Mouse (Mus musculus) hindbrain, embryonic 10.5 days (tissue): ENCODE results near the gene Gnaz. TPM values are rescaled to one million over a fixed set of nuclear protein-coding genes. Genes with fewer than 3 reads are reported as not detected.
A peak's percentile ranks its signal among the peaks of the same experiment; 100 is the strongest.

ENCODE experiments used
- DNase-seq: peaks from one replicate; pipeline ENCODE4 v3.0.0-alpha.2; 2017; ENCODE audit warnings: low spot score
- H3K27ac ChIP-seq: fragments of 300-500 bp; sonication (generic); 2 replicates; pipeline ENCODE4 v1.5.1; 2016; ENCODE audit warnings: mild to moderate bottlenecking, moderate library complexity
- H3K27me3 ChIP-seq: fragments of 300-500 bp; sonication (generic); 2 replicates; pipeline ENCODE4 v1.6.1; 2016; ENCODE audit warnings: mild to moderate bottlenecking; ENCODE audit not compliant: poor library complexity, insufficient read depth, severe bottlenecking
- H3K36me3 ChIP-seq: fragments of 300-500 bp; sonication (generic); 2 replicates; pipeline ENCODE4 v1.6.1; 2016; ENCODE audit warnings: mild to moderate bottlenecking, moderate library complexity
- H3K4me1 ChIP-seq: fragments of 300-500 bp; sonication (generic); replicated peaks from 2 replicates; pipeline ENCODE4 v1.6.1; 2016; ENCODE audit warnings: mild to moderate bottlenecking
- H3K4me3 ChIP-seq: fragments of 300-500 bp; sonication (generic); 2 replicates; pipeline ENCODE4 v1.5.1; 2016; ENCODE audit warnings: mild to moderate bottlenecking, moderate library complexity
- H3K9me3 ChIP-seq: fragments of 300-500 bp; sonication (generic); 2 replicates; pipeline ENCODE4 v1.6.1; 2016; ENCODE audit warnings: mild to moderate bottlenecking, moderate library complexity
- WGBS: fragments of 180-500 bp; shearing (Covaris S2); methylation state at CpG from one replicate; pipeline ENCODE4 v1.1.7; 2016; 5-methylcytosine and 5-hydroxymethylcytosine counted together
- polyA plus RNA-seq: library from polyadenylated mRNA; unstranded; fragments of >200 nt; fragmentation: Nextera tagmentation; extraction: Ambion mirVana; gene quantifications from 2 replicates; pipeline ENCODE4 v1.2.1, GENCODE M21; 2016

The Gnaz gene
- polyA plus RNA-seq, 1 experiment from 2014 or later: 15.0 TPM

DNA sequence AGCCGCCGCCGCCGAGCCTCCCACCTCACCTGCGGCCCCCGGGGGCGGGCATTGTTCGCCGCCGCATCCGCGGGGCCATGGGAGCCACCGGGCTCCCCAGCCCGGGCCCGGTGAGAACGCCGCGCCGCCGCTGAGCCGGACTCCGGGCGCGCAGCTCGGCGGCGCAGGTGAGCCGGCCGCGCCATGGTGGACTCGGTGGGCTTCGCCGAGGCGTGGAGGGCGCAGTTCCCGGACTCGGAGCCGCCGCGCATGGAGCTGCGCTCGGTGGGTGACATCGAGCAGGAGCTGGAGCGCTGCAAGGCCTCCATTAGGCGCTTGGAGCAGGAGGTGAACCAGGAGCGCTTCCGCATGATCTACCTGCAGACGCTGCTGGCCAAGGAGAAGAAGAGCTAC, 93.9 kb downstream of the Gnaz start:
- DNase-seq: peak; percentile 56
- WGBS: under 1% methylated on average over 48 of the region's 48 CpGs
- Histone ChIP-seq H3K4me3 (peak overlapping the region; percentile 89), H3K27me3 (peaks cover 37% of the 10 kb centered on the region), H3K36me3 (peaks cover 21% of the 10 kb centered on the region), H3K27ac (peak overlapping the region; percentile 94), H3K9me3 (no peaks in the 10 kb centered on the region), H3K4me1 (peaks cover 96% of the 10 kb centered on the region)

DNA sequence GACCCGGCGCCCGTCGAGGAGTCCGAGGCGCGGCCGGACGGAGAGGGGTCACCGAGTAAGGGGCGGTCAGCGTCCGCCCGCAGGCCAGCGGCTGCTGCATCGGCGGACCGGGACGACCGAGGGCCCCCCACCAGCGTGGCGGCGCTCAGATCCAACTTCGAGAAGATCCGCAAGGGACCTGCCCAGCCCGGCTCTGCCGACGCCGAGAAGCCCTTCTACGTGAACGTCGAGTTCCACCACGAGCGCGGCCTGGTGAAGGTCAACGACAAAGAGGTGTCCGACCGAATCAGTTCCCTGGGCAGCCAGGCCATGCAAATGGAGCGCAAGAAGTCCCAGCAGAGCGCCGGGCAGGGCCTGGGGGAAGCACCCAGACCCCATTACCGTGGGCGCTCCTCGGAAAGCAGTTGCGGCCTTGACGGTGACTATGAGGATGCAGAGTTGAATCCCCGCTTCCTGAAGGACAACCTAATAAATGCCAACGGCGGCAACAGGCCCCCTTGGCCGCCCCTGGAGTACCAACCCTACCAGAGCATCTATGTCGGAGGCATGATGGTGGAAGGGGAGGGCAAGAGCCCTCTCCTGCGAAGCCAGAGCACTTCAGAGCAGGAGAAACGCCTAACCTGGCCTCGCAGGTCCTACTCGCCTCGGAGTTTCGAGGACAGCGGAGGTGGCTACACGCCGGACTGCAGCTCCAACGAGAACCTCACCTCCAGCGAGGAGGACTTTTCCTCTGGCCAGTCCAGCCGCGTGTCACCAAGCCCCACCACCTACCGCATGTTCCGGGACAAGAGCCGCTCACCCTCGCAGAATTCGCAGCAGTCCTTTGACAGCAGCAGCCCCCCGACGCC, 94.6 kb downstream of the Gnaz start:
- peak overlapping the region; percentile 94 for H3K27ac ChIP-seq
- peaks cover 37% of the 10 kb centered on the region for H3K27me3 ChIP-seq
- H3K36me3 ChIP-seq: peaks cover 26% of the 10 kb centered on the region
- H3K9me3 ChIP-seq: no peaks in the 10 kb centered on the region
- DNase-seq: peak; percentile 53
- peaks cover 91% of the 10 kb centered on the region for H3K4me1 ChIP-seq
- peak overlapping the region; percentile 89 for H3K4me3 ChIP-seq
- WGBS: 1% methylated on average over 71 of the region's 71 CpGs

- H3K27me3 ChIP-seq: peaks cover 32% of the 10 kb centered on the region
- H3K36me3 ChIP-seq: peaks cover 28% of the 10 kb centered on the region
- no peaks in the 10 kb centered on the region for H3K9me3 ChIP-seq
- peak; percentile 35 for DNase-seq
- 16% methylated on average over 6 of the region's 6 CpGs for WGBS
- no peak overlapping the region; the same call in 1 of the 2 replicates for H3K27ac ChIP-seq
- peak overlapping the region; percentile 89 for H3K4me3 ChIP-seq
- peaks cover 85% of the 10 kb centered on the region for H3K4me1 ChIP-seq
These were observed 95.2 kb downstream of the Gnaz start for GRCm38 (mm10) chr10:75062189-75062561.

DNA sequence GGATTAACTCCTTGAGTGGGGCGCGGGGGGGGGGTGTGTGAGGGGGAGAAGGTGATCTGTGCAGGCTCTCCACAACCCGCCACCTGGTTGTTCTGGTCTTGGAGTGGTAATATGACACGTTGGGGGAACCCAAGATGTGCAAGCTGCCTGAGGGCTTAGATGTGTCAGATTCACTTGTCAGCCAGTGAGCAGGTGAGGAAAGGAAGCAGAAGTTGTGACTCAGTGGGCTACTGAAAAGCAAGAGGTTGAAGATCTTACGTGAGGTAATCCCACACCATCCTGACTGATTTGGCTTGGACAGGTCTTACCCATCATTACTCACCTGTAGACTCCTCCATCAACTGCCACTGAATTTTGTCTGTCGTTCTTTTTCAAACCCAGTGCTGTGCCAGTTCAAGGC, 95.6 kb downstream of the Gnaz start:
- DNase-seq: no peak
- Histone ChIP-seq H3K27ac (no peak overlapping the region), H3K9me3 (no peaks in the 10 kb centered on the region), H3K36me3 (peaks cover 28% of the 10 kb centered on the region), H3K27me3 (peaks cover 28% of the 10 kb centered on the region), H3K4me1 (peaks cover 85% of the 10 kb centered on the region), H3K4me3 (peak overlapping the region; percentile 89)
- 48% methylated on average over 6 of the region's 6 CpGs for WGBS

DNA sequence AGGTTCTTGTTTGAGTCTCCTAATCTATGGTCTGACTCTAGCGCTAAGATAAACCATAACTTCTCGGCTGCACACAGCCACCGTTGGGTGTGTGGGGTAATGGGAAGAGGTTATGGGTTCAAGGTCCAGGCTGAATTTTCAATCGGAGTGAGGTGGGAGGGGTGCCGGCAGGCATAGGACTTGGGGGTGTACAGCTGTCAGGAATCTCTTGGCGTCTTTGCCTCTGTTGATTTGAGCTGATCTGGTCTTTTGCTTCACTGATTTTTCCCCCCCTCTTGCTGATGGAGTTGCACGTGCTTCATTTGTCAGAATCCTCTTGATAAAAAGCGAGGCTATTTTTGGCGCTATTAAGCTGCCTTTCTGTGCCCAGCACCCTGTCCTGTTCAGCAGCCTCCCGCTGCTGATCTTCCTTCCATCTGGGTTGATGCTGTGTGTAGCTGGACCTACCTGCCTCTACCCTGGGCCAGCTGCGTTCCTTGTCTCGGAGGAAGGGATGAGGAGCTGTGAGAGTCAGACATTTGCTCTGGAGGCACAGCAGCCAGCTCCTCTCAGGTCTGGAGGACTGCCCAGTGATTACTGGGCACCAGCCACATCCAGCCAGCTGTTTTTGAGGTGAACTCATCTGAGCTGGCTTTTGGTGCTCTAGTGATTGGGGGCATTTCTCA, 96.5 kb downstream of the Gnaz start:
- Histone ChIP-seq H3K27me3 (peaks cover 25% of the 10 kb centered on the region), H3K27ac (no peak overlapping the region), H3K36me3 (peaks cover 28% of the 10 kb centered on the region), H3K4me3 (peak overlapping the region; percentile 89), H3K9me3 (no peaks in the 10 kb centered on the region), H3K4me1 (peaks cover 83% of the 10 kb centered on the region)
- 76% methylated on average over 12 of the region's 12 CpGs for WGBS
- no peak for DNase-seq

DNA sequence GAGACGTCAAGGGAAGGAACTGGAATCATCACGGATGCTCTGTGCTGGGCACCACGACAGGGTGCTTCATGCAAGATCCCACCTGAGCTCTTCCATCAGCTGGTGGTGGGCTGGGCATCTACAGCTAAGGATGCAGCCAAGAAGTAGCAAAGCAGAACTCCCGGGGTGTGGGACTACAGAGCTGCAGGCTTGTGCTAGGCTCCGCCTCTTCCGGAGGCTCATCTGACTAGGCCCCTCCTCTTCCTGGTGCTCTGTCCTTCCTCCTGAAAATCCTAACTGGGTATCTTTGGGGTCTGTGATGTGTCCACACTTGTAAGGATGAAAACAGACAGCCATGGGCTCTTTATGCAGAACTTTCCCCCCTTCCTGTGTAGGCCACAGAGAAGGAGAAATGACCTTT, 98.7 kb downstream of the Gnaz start:
- H3K27me3 ChIP-seq: peaks cover 25% of the 10 kb centered on the region
- peaks cover 73% of the 10 kb centered on the region for H3K4me1 ChIP-seq
- no peak overlapping the region for H3K4me3 ChIP-seq
- 78% methylated on average over 6 of the region's 6 CpGs for WGBS
- no peaks in the 10 kb centered on the region for H3K9me3 ChIP-seq
- H3K36me3 ChIP-seq: peaks cover 28% of the 10 kb centered on the region
- DNase-seq: no peak
- no peak overlapping the region for H3K27ac ChIP-seq

Other genes with a start within 250 kb of the Gnaz start
- 0.20 and 1.0 TPM in 2 replicates for gene Rsph14, start 65.4 kb downstream of the Gnaz start, polyA plus RNA-seq
- 9.8 and 10.6 TPM in 2 replicates for gene Rab36, start 69.9 kb downstream of the Gnaz start, polyA plus RNA-seq
- 6.6 and 7.8 TPM in 2 replicates for gene Bcr, start 93.4 kb downstream of the Gnaz start, polyA plus RNA-seq
- 38.5 and 38.8 TPM in 2 replicates for gene Specc1l, start 244.9 kb downstream of the Gnaz start, polyA plus RNA-seq